Mouse (Mus musculus): Measurements from ENCODE around the gene Mrps27.

DNA sequence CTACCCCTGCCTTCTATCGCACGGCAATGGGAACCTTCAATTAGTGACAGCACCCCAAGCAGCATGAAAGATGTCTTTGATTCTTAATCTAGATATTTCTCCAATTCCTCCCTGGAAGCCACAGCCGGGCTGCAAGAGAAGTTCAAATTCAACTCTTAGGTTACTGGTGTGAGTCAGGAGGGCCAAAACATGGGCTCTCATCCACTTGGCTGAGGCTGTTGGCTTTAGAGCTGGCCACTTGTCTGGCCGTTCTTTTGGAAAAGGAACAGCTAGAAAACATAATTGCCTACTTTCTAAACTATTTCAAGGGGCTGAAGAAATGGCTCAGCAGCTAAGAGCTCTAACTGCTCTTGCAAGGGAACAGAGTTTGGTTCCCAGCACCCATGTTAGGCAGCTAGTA, 120.0 kb downstream of the Mrps27 start:
- TF ChIP-seq CTCF (IDR thresholded peaks at IDR 0.05; ENCODE audit: low read depth, low read length) (no peak), POLR2A (IDR thresholded peaks at IDR 0.05; ENCODE audit: borderline replicate concordance, low read depth, low read length) (no peak)
